In the genomic region with DNA sequence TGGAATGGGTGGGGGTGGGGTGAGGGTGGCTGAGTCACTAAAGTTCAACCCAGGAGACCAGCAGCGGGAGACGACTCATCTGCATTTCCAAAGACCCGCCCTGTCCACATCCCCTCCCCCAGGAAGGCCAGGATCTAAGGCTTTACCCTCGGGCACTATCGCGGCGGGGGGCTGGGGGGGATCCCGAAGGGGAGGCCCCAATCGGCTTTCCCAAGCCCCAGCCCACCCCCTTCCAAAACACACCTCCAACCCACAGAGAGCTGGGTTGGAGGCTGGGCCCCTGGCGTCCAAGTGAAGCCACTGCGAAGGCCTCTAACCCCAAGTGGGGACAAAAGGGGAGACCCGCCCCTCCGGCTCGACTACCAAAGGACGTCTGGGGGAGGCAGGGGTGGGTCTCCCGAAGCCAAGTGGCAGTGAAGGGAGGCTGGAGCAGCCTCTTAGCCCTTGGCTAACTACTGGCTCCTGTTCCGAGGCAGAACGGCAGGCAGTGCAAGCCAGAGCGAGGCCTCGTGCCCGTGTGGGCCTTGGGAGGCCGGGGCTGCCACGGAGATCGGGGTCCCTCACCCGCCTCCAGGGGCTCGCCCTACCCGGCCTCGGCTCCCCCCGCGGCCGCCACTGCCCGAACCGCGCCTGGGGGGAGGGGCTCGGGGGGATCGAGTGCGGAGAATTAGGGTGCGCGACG, we compare ENCODE assay signal across 8 mouse cellular contexts. TPM values are rescaled to one million over a fixed set of nuclear protein-coding genes. Genes with fewer than 3 reads are reported as not detected.
DNase-seq lines count a peak whose midpoint lies in the region; ATAC-seq and TF ChIP-seq lines count a peak whose summit lies in the region.

No protein-coding gene starts in this region.

- ATAC-seq in erythroblast, adult 5-6 weeks (replicated peaks; ENCODE audit: low FRiP score, poor library complexity, severe bottlenecking) = no peak
- peak; percentile 48 for ATAC-seq in intestine, embryonic 15.5 days
- ATAC-seq in liver, postnatal 0 days = peak; percentile 28
- ATAC-seq in activated CD4-positive, CD25-positive, alpha-beta regulatory T cell, adult 4 months = no peak

- TF ChIP-seq CTCF in liver, postnatal 0 days (IDR thresholded peaks at IDR 0.05; ENCODE audit: low read depth) = peak; percentile 17; the same call in 1 of the 2 replicates

- H3K27me3 ChIP-seq in erythroblast, embryonic 14.5 days (ENCODE audit: control insufficient read depth) = no peaks in the 10 kb centered on the region
- no peaks in the 10 kb centered on the region for H3K27me3 ChIP-seq in intestine, embryonic 15.5 days (replicated peaks)
- H3K27me3 ChIP-seq in liver, postnatal 0 days (ENCODE audit: insufficient read depth, low read length) = no peaks in the 10 kb centered on the region

- H3K36me3 ChIP-seq in erythroblast, embryonic 14.5 days (ENCODE audit: control insufficient read depth) = peaks cover 51% of the 10 kb centered on the region
- H3K36me3 ChIP-seq in intestine, embryonic 15.5 days = no peaks in the 10 kb centered on the region
- peaks cover 14% of the 10 kb centered on the region for H3K36me3 ChIP-seq in liver, postnatal 0 days (replicated peaks; ENCODE audit: insufficient read depth, low read length)

- H3K4me1 ChIP-seq in erythroblast, embryonic 14.5 days (ENCODE audit: control insufficient read depth) = peaks cover 73% of the 10 kb centered on the region
- H3K4me1 ChIP-seq in intestine, embryonic 15.5 days (replicated peaks) = peaks cover 46% of the 10 kb centered on the region
- H3K4me1 ChIP-seq in liver, postnatal 0 days (ENCODE audit: insufficient read depth) = peaks cover 51% of the 10 kb centered on the region

- peak overlapping the region; percentile 98 for H3K9ac ChIP-seq in intestine, embryonic 15.5 days
- peak overlapping the region; percentile 99 for H3K9ac ChIP-seq in liver, postnatal 0 days (replicated peaks)

- peak overlapping the region; percentile 82 for H3K4me3 ChIP-seq in erythroblast, embryonic 14.5 days (replicated peaks)
- H3K4me3 ChIP-seq in intestine, embryonic 15.5 days (replicated peaks) = peak overlapping the region; percentile 62
- peak overlapping the region; percentile 94 for H3K4me3 ChIP-seq in liver, postnatal 0 days (ENCODE audit: low read depth, low read length)

- no peak for TF ChIP-seq EP300 in liver, postnatal 0 days (IDR thresholded peaks at IDR 0.05; ENCODE audit: low read depth)

- under 1% methylated on average over 40 of the region's 40 CpGs for WGBS in intestine, embryonic 15.5 days
- WGBS in liver, postnatal 0 days (ENCODE audit: insufficient replicate concordance) = under 1% methylated on average over 26 of the region's 40 CpGs

- H3K9me3 ChIP-seq in erythroblast, embryonic 14.5 days (ENCODE audit: control insufficient read depth, low read length) = no peaks in the 10 kb centered on the region
- H3K9me3 ChIP-seq in intestine, embryonic 15.5 days = no peaks in the 10 kb centered on the region
- no peaks in the 10 kb centered on the region for H3K9me3 ChIP-seq in liver, postnatal 0 days (ENCODE audit: low read length)

- H3K27ac ChIP-seq in intestine, embryonic 15.5 days = peak overlapping the region; percentile 100
- peak overlapping the region; percentile 100 for H3K27ac ChIP-seq in liver, postnatal 0 days (ENCODE audit: low read depth)

- intact Hi-C loops in gastrocnemius, postnatal 36 days (cut with DNase I) = loop anchor here (5.0 kb wide), 1 partner anchor 121 kb away; the partner anchor contains the start of gene Orai1

- H3K4me2 ChIP-seq in intestine, embryonic 15.5 days (replicated peaks) = peak overlapping the region; percentile 93
- H3K4me2 ChIP-seq in liver, postnatal 0 days (ENCODE audit: low read depth, low read length) = peak overlapping the region; percentile 88

- peak; percentile 70 to 71 for DNase-seq in cerebellum, postnatal 14 days
- DNase-seq in gastrocnemius, postnatal 36 days = peak; percentile 70 to 78
- peak; percentile 83 for DNase-seq in liver, postnatal 0 days
- peak; percentile 68 for DNase-seq in ovary, postnatal 10 days (ENCODE audit: low spot score)

RNA-seq across cellular contexts. Expression of gene Setd1b, which starts 3.6 kb away (rescaled TPM):
- polyA plus RNA-seq in erythroblast, embryonic 14.5 days (2012) = 3.3 and 3.9 TPM in 2 replicates
- 15.6 and 19.2 TPM in 2 replicates for total RNA-seq in erythroblast, adult 5-6 weeks (2015; ENCODE audit: low replicate concordance)
- 5.5 and 7.7 TPM in 2 replicates for total RNA-seq in erythroblast, adult 5-6 weeks (2017; ENCODE audit: low replicate concordance)
- total RNA-seq in gastrocnemius, postnatal 36 days (2021) = 10 to 100 TPM in 1 of 2 experiments, 1 to 10 TPM in 1; 7.7 to 13.0 TPM
- polyA plus RNA-seq in intestine, embryonic 15.5 days (2015; fragmentation: Nextera tagmentation; extraction: Ambion mirVana) = 7.6 and 8.4 TPM in 2 replicates
- polyA plus RNA-seq in liver, postnatal 0 days (2015; fragmentation: Nextera tagmentation; extraction: Ambion mirVana) = 3.6 and 4.3 TPM in 2 replicates
- 10 to 100 TPM; 12.5 to 12.9 TPM for polyA plus RNA-seq in activated CD4-positive, CD25-positive, alpha-beta regulatory T cell, adult 4 months (2017; shearing (Covaris generic))

RNA-seq across cellular contexts. Expression of gene Rhof, which starts 5.9 kb away (rescaled TPM):
- polyA plus RNA-seq in erythroblast, embryonic 14.5 days (2012) = 0.38 and 0.52 TPM in 2 replicates
- total RNA-seq in erythroblast, adult 5-6 weeks (2015; ENCODE audit: low replicate concordance) = 1.5 and 2.1 TPM in 2 replicates
- total RNA-seq in erythroblast, adult 5-6 weeks (2017; ENCODE audit: low replicate concordance) = 0.70 and 2.1 TPM in 2 replicates
- under 1 TPM; 0.15 to 0.38 TPM for total RNA-seq in gastrocnemius, postnatal 36 days (2021)
- 1.7 and 2.3 TPM in 2 replicates for polyA plus RNA-seq in intestine, embryonic 15.5 days (2015; fragmentation: Nextera tagmentation; extraction: Ambion mirVana)
- polyA plus RNA-seq in liver, postnatal 0 days (2015; fragmentation: Nextera tagmentation; extraction: Ambion mirVana) = 2.1 and 2.4 TPM in 2 replicates
- polyA plus RNA-seq in activated CD4-positive, CD25-positive, alpha-beta regulatory T cell, adult 4 months (2017; shearing (Covaris generic)) = 10 to 100 TPM; 54.3 to 75.1 TPM

RNA-seq across cellular contexts. Expression of gene Psmd9, which starts 30.8 kb away (rescaled TPM):
- 27.7 and 28.4 TPM in 2 replicates for polyA plus RNA-seq in erythroblast, embryonic 14.5 days (2012)
- total RNA-seq in erythroblast, adult 5-6 weeks (2015; ENCODE audit: low replicate concordance) = 6.9 and 25.5 TPM in 2 replicates
- total RNA-seq in erythroblast, adult 5-6 weeks (2017; ENCODE audit: low replicate concordance) = 13.8 and 28.7 TPM in 2 replicates
- 10 to 100 TPM; 13.0 to 15.7 TPM for total RNA-seq in gastrocnemius, postnatal 36 days (2021)
- polyA plus RNA-seq in intestine, embryonic 15.5 days (2015; fragmentation: Nextera tagmentation; extraction: Ambion mirVana) = 68.5 and 69.1 TPM in 2 replicates
- polyA plus RNA-seq in liver, postnatal 0 days (2015; fragmentation: Nextera tagmentation; extraction: Ambion mirVana) = 116 and 120 TPM in 2 replicates
- 10 to 100 TPM; 31.6 to 42.2 TPM for polyA plus RNA-seq in activated CD4-positive, CD25-positive, alpha-beta regulatory T cell, adult 4 months (2017; shearing (Covaris generic))

RNA-seq across cellular contexts. Expression of gene Hpd, which starts 44.2 kb away (rescaled TPM):
- not detected in 2 replicates for polyA plus RNA-seq in erythroblast, embryonic 14.5 days (2012)
- total RNA-seq in erythroblast, adult 5-6 weeks (2015; ENCODE audit: low replicate concordance) = not detected in 2 replicates
- not detected in 2 replicates for total RNA-seq in erythroblast, adult 5-6 weeks (2017; ENCODE audit: low replicate concordance)
- under 1 TPM in 1 of 2 experiments, not detected in 1; 0.79 TPM for total RNA-seq in gastrocnemius, postnatal 36 days (2021)
- polyA plus RNA-seq in intestine, embryonic 15.5 days (2015; fragmentation: Nextera tagmentation; extraction: Ambion mirVana) = 4.7 and 6.8 TPM in 2 replicates
- 638 and 713 TPM in 2 replicates for polyA plus RNA-seq in liver, postnatal 0 days (2015; fragmentation: Nextera tagmentation; extraction: Ambion mirVana)
- not detected for polyA plus RNA-seq in activated CD4-positive, CD25-positive, alpha-beta regulatory T cell, adult 4 months (2017; shearing (Covaris generic))

Comparison
In these comparisons a context has a peak if more than half of its experiments do, and no peak if none do; other contexts are left out.
1. ATAC-seq: peak in intestine, embryonic 15.5 days (single experiment) and liver, postnatal 0 days (single experiment); none in erythroblast, adult 5-6 weeks (single experiment) and activated CD4-positive, CD25-positive, alpha-beta regulatory T cell, adult 4 months (single experiment).
2. RNA of gene Rhof, which starts 5.9 kb away (polyA plus RNA-seq): 54.3 to 75.1 TPM in activated CD4-positive, CD25-positive, alpha-beta regulatory T cell, adult 4 months; 1.7 to 2.3 TPM in intestine, embryonic 15.5 days, 2.1 to 2.4 TPM in liver, postnatal 0 days and 0.38 to 0.52 TPM in erythroblast, embryonic 14.5 days; every median in the first group is over 10 times any median in the second.
3. Peak in every context shown above with its lines, with median percentiles within 50 percentile points of each other: H3K4me3 ChIP-seq and DNase-seq.